In the genomic region with DNA sequence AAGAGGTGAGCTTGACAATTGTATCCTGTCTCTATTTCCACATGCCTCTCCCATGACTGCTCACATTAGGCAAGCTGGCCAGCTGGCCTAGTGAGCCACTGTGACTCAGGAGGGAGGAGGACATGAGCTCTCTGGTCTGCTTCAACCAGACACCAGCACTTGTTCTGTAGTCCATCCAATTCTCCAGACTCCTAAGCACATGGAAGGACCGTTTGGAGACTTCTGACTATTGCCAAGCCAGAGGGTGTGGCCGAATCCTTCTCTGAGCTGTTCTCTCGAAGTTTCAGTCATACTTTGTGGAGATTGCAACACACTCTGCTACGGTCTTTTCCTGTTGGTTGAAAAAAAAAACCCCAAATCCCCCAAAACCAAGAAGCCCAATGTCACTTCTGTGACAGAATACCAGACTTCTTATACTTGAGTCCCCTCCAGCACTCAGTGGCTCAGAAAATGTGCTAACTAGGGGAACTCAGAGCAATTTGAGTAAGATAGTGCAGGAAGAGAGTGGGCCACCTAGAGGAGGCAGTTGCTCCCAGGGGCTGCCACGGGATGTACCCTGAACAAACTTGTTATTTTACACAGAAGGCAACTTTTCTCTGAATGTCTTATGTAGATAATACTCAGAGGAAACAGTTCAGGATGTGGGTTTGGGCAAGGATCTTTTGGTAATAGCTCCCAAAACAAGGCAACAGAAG, we compare ENCODE assay signal across 7 mouse cellular contexts. TPM values are rescaled to one million over a fixed set of nuclear protein-coding genes. Genes with fewer than 3 reads are reported as not detected.
DNase-seq lines count a peak whose midpoint lies in the region; ATAC-seq and TF ChIP-seq lines count a peak whose summit lies in the region.

No protein-coding gene starts in this region.

- no peaks in the 10 kb centered on the region for H3K4me1 ChIP-seq in brown adipose tissue, adult 24 weeks (ENCODE audit: control insufficient read depth, insufficient read depth, insufficient read length, low read length)
- H3K4me1 ChIP-seq in liver, embryonic 13.5 days (replicated peaks), result 0 out of 2 replicates have a peak, but pooled peaks cover 3% of the 10 kb centered on the region
- H3K4me1 ChIP-seq in hindbrain, embryonic 16.5 days (ENCODE audit: control insufficient read depth, insufficient read depth, low read depth, low read length), result peaks cover 2% of the 10 kb centered on the region; the same call in 1 of the 2 replicates
- H3K4me1 ChIP-seq in hindbrain, embryonic 13.5 days (replicated peaks), result peaks cover 8% of the 10 kb centered on the region

- no peak overlapping the region for H3K4me3 ChIP-seq in brown adipose tissue, adult 24 weeks (ENCODE audit: insufficient read depth, low read depth, low read length)
- H3K4me3 ChIP-seq in liver, embryonic 13.5 days (replicated peaks), result no peak overlapping the region
- no peak overlapping the region for H3K4me3 ChIP-seq in hindbrain, embryonic 16.5 days (ENCODE audit: low read length)
- H3K4me3 ChIP-seq in hindbrain, embryonic 13.5 days, result no peak overlapping the region

- no peak for DNase-seq in Patski (ENCODE audit: low read depth, low spot score)
- no peak for DNase-seq in liver, embryonic 13.5 days
- DNase-seq in thymus, adult 18-20 months, result peak; percentile 32 to 44
- no peak for DNase-seq in cerebellum, postnatal 14 days

- H3K4me2 ChIP-seq in liver, embryonic 13.5 days, result no peak overlapping the region
- no peak overlapping the region for H3K4me2 ChIP-seq in hindbrain, embryonic 16.5 days (ENCODE audit: low read length)
- H3K4me2 ChIP-seq in hindbrain, embryonic 13.5 days, result no peak overlapping the region

- WGBS in liver, embryonic 13.5 days (ENCODE audit: insufficient replicate concordance), result 10% methylated on average over 5 of the region's 5 CpGs
- 72% methylated on average over 5 of the region's 5 CpGs for WGBS in hindbrain, embryonic 16.5 days
- WGBS in hindbrain, embryonic 13.5 days, result 73% methylated on average over 5 of the region's 5 CpGs

- ATAC-seq in Patski, result no peak
- peak; percentile 23; the same call in 1 of the 2 replicates for ATAC-seq in liver, embryonic 13.5 days (ENCODE audit: low read depth)
- ATAC-seq in hindbrain, embryonic 16.5 days, result no peak
- no peak for ATAC-seq in hindbrain, embryonic 13.5 days (ENCODE audit: low FRiP score)

- H3K9me3 ChIP-seq in liver, embryonic 13.5 days (replicated peaks), result no peaks in the 10 kb centered on the region
- no peaks in the 10 kb centered on the region for H3K9me3 ChIP-seq in hindbrain, embryonic 16.5 days (ENCODE audit: control insufficient read depth, low read length)
- no peaks in the 10 kb centered on the region for H3K9me3 ChIP-seq in hindbrain, embryonic 13.5 days

- POLR2A ChIA-PET in Patski (lab: Charles Lee), result no interaction called here

- H3K27ac ChIP-seq in brown adipose tissue, adult 24 weeks (replicated peaks; ENCODE audit: low read depth, low read length), result 0 out of 2 replicates have a peak overlapping the region, but pooled peaks have one; percentile 38
- H3K27ac ChIP-seq in liver, embryonic 13.5 days, result peak overlapping the region; percentile 34; the same call in 1 of the 2 replicates
- no peak overlapping the region for H3K27ac ChIP-seq in hindbrain, embryonic 16.5 days (ENCODE audit: low read depth, low read length)
- H3K27ac ChIP-seq in hindbrain, embryonic 13.5 days, result no peak overlapping the region

- no peaks in the 10 kb centered on the region for H3K27me3 ChIP-seq in Patski
- no peaks in the 10 kb centered on the region for H3K27me3 ChIP-seq in liver, embryonic 13.5 days
- no peaks in the 10 kb centered on the region for H3K27me3 ChIP-seq in hindbrain, embryonic 16.5 days (replicated peaks; ENCODE audit: control insufficient read depth, insufficient read depth, low read length)
- no peaks in the 10 kb centered on the region for H3K27me3 ChIP-seq in hindbrain, embryonic 13.5 days

- peak; percentile 5 for TF ChIP-seq CTCF in Patski (IDR thresholded peaks at IDR 0.05)

- CTCF ChIA-PET in Patski (lab: Charles Lee), result interaction anchor here (0.9 to 1.8 kb wide), 4 partner anchors 19 to 120 kb away, joined by 3 to 5 read pairs (median 3); no protein-coding TSS in a partner anchor

- H3K36me3 ChIP-seq in liver, embryonic 13.5 days, result no peaks in the 10 kb centered on the region
- no peaks in the 10 kb centered on the region for H3K36me3 ChIP-seq in hindbrain, embryonic 16.5 days (ENCODE audit: control insufficient read depth, insufficient read depth, low read length)
- H3K36me3 ChIP-seq in hindbrain, embryonic 13.5 days, result no peaks in the 10 kb centered on the region

- no peak overlapping the region for H3K9ac ChIP-seq in liver, embryonic 13.5 days
- no peak overlapping the region for H3K9ac ChIP-seq in hindbrain, embryonic 16.5 days (ENCODE audit: low read depth, low read length)
- no peak overlapping the region for H3K9ac ChIP-seq in hindbrain, embryonic 13.5 days

- in situ Hi-C loops in Patski (cut with MboI; ENCODE audit: low pct_unique_long_range_greater_than_20kb), result no loop called here

RNA-seq across cellular contexts. Expression of a gene that starts 21.3 kb away (rescaled TPM):
- polyA plus RNA-seq in Patski (2021), result 5.6 TPM
- 2.5 and 3.4 TPM in 2 replicates for polyA plus RNA-seq in brown adipose tissue, adult 24 weeks (2012; ENCODE audit: insufficient read depth, insufficient read length, missing spikeins)
- 0.74 and 0.94 TPM in 2 replicates for polyA plus RNA-seq in liver, embryonic 13.5 days (2015; fragmentation: Nextera tagmentation; extraction: Ambion mirVana)
- polyA plus RNA-seq in hindbrain, embryonic 16.5 days (2015; fragmentation: Nextera tagmentation; extraction: Ambion mirVana), result 1.1 TPM in 2 replicates
- polyA plus RNA-seq in hindbrain, embryonic 13.5 days (2015; fragmentation: Nextera tagmentation; extraction: Ambion mirVana), result 0.54 and 0.84 TPM in 2 replicates

Comparison
In these comparisons a context has a peak if more than half of its experiments do, and no peak if none do; other contexts are left out.
1. DNase-seq: peak in thymus, adult 18-20 months (2 of 2); none in Patski (single experiment), liver, embryonic 13.5 days (single experiment) and cerebellum, postnatal 14 days (0 of 2).
2. H3K27ac ChIP-seq: peak in brown adipose tissue, adult 24 weeks (single experiment) and liver, embryonic 13.5 days (single experiment); none in hindbrain, embryonic 16.5 days (single experiment) and hindbrain, embryonic 13.5 days (single experiment).